Mouse (Mus musculus): ENCODE measurements around the gene Pcif1.

DNA sequence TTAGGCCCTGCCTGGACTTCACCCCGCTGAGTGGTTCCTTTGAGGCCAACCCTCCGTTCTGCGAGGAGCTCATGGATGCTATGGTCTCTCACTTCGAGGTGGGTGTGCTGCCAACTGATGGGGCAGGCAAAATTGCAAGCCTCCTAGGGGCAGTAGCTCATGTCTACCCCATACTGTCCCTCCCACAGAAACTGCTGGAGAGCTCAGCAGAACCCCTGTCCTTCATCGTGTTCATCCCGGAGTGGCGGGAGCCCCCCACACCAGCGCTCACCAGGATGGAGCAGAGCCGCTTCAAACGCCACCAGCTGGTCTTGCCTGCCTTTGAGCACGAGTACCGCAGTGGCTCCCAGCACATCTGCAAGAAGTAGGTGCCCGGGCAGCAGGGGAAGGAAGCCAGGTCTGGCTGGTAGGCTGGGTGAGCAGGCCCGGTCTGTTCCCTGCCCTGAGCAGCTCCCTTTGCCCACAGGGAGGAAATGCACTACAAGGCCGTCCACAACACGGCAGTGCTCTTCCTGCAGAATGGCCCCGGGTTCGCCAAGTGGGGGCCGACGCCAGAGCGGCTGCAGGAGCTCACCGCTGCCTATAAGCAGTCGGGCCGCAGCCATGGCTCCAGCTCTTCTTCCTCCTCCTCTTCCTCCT is 11.4 kb downstream of the Pcif1 start:
- TF ChIP-seq GATA1 (IDR thresholded peaks at IDR 0.05; ENCODE audit: low read length), result no peak
- no peak for TF ChIP-seq TAL1 (IDR thresholded peaks at IDR 0.05; ENCODE audit: low read length)

All from erythroblast, embryonic 14.5 days (primary cell).